Mouse (Mus musculus) ES-E14 (cell line): Measurements from ENCODE around the gene Trcg1. TPM values are rescaled to one million over a fixed set of nuclear protein-coding genes. Genes with fewer than 3 reads are reported as not detected.
A peak's percentile ranks its signal among the peaks of the same experiment; 100 is the strongest.

Source experiments
- DNase-seq: peaks from one replicate; pipeline ENCODE4 v3.0.0-alpha.2; 2013; ENCODE audit warnings: low read depth, low spot score
- H3K27ac ChIP-seq: 2 replicates; pipeline ENCODE4 v1.5.1; 2012; ENCODE audit warnings: low read depth, mild to moderate bottlenecking, low read length, moderate library complexity, mixed read lengths; ENCODE audit not compliant: poor library complexity, insufficient read depth, severe bottlenecking
- H3K36me3 ChIP-seq: 2 replicates; pipeline ENCODE4 v1.6.1; 2012; ENCODE audit warnings: mild to moderate bottlenecking, low read length, moderate library complexity, mixed read lengths; ENCODE audit not compliant: control insufficient read depth, poor library complexity, insufficient read depth, severe bottlenecking
- H3K4me1 ChIP-seq, 2 experiments: fragments of 150-350 bp in 1 of 2; sonication (generic) in 1 of 2; 2 replicates each; pipeline ENCODE4 v1.6.1; 2012; ENCODE audit warnings: low read length in 2 of 2, mild to moderate bottlenecking in 1 of 2, mixed read lengths in 1 of 2; ENCODE audit not compliant: control insufficient read depth in 2 of 2, insufficient read depth in 2 of 2, poor library complexity in 1 of 2
- H3K4me3 ChIP-seq, 2 experiments: fragments of 150-350 bp in 1 of 2; sonication (generic) in 1 of 2; 2 replicates each; pipeline ENCODE4 v1.5.1; 2012; ENCODE audit warnings: low read length in 2 of 2, low read depth in 1 of 2, mild to moderate bottlenecking in 1 of 2, mixed read lengths in 1 of 2; ENCODE audit not compliant: insufficient read depth in 1 of 2, poor library complexity in 1 of 2, severe bottlenecking in 1 of 2
- H3K9ac ChIP-seq: 2 replicates; pipeline ENCODE4 v1.6.1; 2012; ENCODE audit warnings: low read depth, mild to moderate bottlenecking, low read length, mixed read lengths; ENCODE audit not compliant: poor library complexity, insufficient read depth, severe bottlenecking
- H3K9me3 ChIP-seq: fragments of 150-350 bp; sonication (generic); 2 replicates; pipeline ENCODE4 v1.6.1; 2012; ENCODE audit warnings: low read depth, mild to moderate bottlenecking, low read length; ENCODE audit not compliant: control insufficient read depth, insufficient read depth
- CHD2 ChIP-seq: IDR thresholded peaks from 2 replicates; pipeline ENCODE4 v1.6.1; 2014; ENCODE audit warnings: mild to moderate bottlenecking, low read depth, low read length, inconsistent platforms
- HCFC1 ChIP-seq: IDR thresholded peaks from 2 replicates; pipeline ENCODE4 v1.6.1; 2012; ENCODE audit warnings: low read length, inconsistent platforms, borderline replicate concordance; ENCODE audit not compliant: insufficient read depth
- MAFK ChIP-seq: IDR thresholded peaks from 2 replicates; pipeline ENCODE4 v1.6.1; 2014; ENCODE audit warnings: mild to moderate bottlenecking, low read depth, low read length, inconsistent platforms; ENCODE audit not compliant: insufficient read depth
- ZC3H11A ChIP-seq: IDR thresholded peaks from 2 replicates; pipeline ENCODE4 v1.6.1; 2012; ENCODE audit warnings: low read depth, mild to moderate bottlenecking, inconsistent platforms, low read length, borderline replicate concordance
- ZNF384 ChIP-seq: IDR thresholded peaks from 2 replicates; pipeline ENCODE4 v1.6.1; 2012; ENCODE audit warnings: low read depth, low read length, inconsistent platforms
- in situ Hi-C, 2 experiments: fragments of 600-800 bp; cut with MboI; formaldehyde crosslinking; loops; one replicate each; pipeline ENCODE4 v1.15.1; 2025; ENCODE audit warnings: low sequenced_read_pairs in 2 of 2, inconsistent platforms in 1 of 2; ENCODE audit not compliant: unreplicated experiment in 2 of 2
- total RNA-seq: library from RNA; depleted of rRNA; stranded (reverse); fragments of 300-350 nt; gene quantifications from 2 replicates; pipeline ENCODE4 v1.2.3, GENCODE M21; 2012

Trcg1 gene
- total RNA-seq, 1 experiment, result not detected

- TF ChIP-seq MAFK (no peak), ZNF384 (no peak), CHD2 (no peak), HCFC1 (no peak), ZC3H11A (no peak)
- no peaks in the 10 kb centered on the region for H3K36me3 ChIP-seq
- H3K27ac ChIP-seq, result no peak overlapping the region
- H3K4me3 ChIP-seq, result no peak overlapping the region
- H3K9ac ChIP-seq, result no peak overlapping the region
- no peaks in the 10 kb centered on the region for H3K9me3 ChIP-seq
- no peak for DNase-seq
- in situ Hi-C loops, result loop anchor here in 1 of 2 experiments (10.0 kb wide), 1 partner anchor 324 kb away; no protein-coding TSS in a partner anchor
- peaks cover 0 to 6% of the 10 kb centered on the region in 2 experiments; a peak in 2 of 4 replicates for H3K4me1 ChIP-seq
Measured at GRCm38 (mm10) chr9:57218776-57219175, 17.6 kb upstream of the Trcg1 start.

GRCm38 (mm10) chr9:57219511-57219910, 16.8 kb upstream of the Trcg1 start:
- in situ Hi-C loops, result loop anchor here in 1 of 2 experiments (10.0 kb wide), 1 partner anchor 325 kb away; no protein-coding TSS in a partner anchor

GRCm38 (mm10) chr9:57220356-57220755, 16.0 kb upstream of the Trcg1 start:
- in situ Hi-C loops, result no loop called here
- Histone ChIP-seq H3K9me3 (no peaks in the 10 kb centered on the region), H3K4me3 (no peak overlapping the region), H3K27ac (no peak overlapping the region), H3K36me3 (no peaks in the 10 kb centered on the region), H3K4me1 (peaks cover 0 to 6% of the 10 kb centered on the region in 2 experiments; a peak in 2 of 4 replicates), H3K9ac (no peak overlapping the region)
- TF ChIP-seq ZNF384 (no peak), ZC3H11A (peak; percentile 93), CHD2 (no peak)
- peak; percentile 56 for DNase-seq

More at GRCm38 (mm10) chr9:57219511-57219910, 16.8 kb upstream of the Trcg1 start:
- Histone ChIP-seq H3K4me1 (peaks cover 0 to 6% of the 10 kb centered on the region in 2 experiments; a peak in 2 of 4 replicates), H3K27ac (no peak overlapping the region), H3K9me3 (no peaks in the 10 kb centered on the region), H3K36me3 (no peaks in the 10 kb centered on the region), H3K9ac (no peak overlapping the region), H3K4me3 (no peak overlapping the region)
- no peak for DNase-seq
- TF ChIP-seq HCFC1 (no peak), ZNF384 (no peak), CHD2 (no peak), ZC3H11A (no peak), MAFK (no peak)

- in situ Hi-C loops, result no loop called here
- TF ChIP-seq MAFK (no peak), CHD2 (no peak), HCFC1 (no peak), ZNF384 (no peak), ZC3H11A (no peak)
- H3K27ac ChIP-seq, result no peak overlapping the region
- H3K9ac ChIP-seq, result no peak overlapping the region
- no peaks in the 10 kb centered on the region for H3K36me3 ChIP-seq
- H3K4me3 ChIP-seq, result no peak overlapping the region
- H3K4me1 ChIP-seq, result 0 out of 4 replicates have a peak, but pooled peaks cover 0 to under 1% of the 10 kb centered on the region in 2 experiments
- no peak for DNase-seq
- no peaks in the 10 kb centered on the region for H3K9me3 ChIP-seq
Measured at GRCm38 (mm10) chr9:57223341-57223740, 13.0 kb upstream of the Trcg1 start.
